In the genomic region with DNA sequence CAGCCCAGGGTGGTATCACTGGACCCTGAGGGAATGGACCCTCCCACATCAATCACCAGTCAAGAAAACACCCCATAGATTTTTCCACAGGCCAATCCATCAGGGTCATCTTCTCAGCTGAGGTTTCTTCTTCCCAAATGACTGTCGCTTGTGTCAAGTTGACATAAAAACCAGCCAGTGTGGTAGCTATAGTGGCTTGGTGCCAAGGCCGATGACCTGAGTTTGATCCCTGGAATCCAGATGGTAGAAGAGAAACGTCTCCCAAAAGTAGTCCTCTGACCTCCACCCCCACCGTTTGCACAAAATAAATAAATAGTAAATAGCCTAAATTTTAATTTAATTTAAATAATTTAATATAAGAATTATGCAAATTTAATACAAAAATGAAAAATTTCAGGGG, we compare ENCODE assay signal across 35 mouse cellular contexts.
"Had no signal": no experiment of that assay in that cellular context is flagged by ENCODE, and none has a peak within 500 bp of the region (broad histone marks: within the 10 kb centered on the region; RNA-seq: fewer than 3 reads in every experiment).

No protein-coding gene starts in this region.

- ATAC-seq: hindbrain, embryonic 16.5 days; hindbrain, postnatal 0 days; inflammation-experienced regulatory T-cells, adult 6 months; intestine, embryonic 15.5 days; intestine, embryonic 16.5 days; intestine, postnatal 0 days had no signal

- H3K27ac ChIP-seq: heart, embryonic 10.5 days; heart, embryonic 13.5 days; heart, embryonic 15.5 days; hindbrain, embryonic 10.5 days; hindbrain, embryonic 12.5 days; hindbrain, embryonic 13.5 days; hindbrain, embryonic 14.5 days; hindbrain, embryonic 15.5 days; hindbrain, postnatal 0 days; intestine, embryonic 15.5 days; kidney, embryonic 15.5 days; kidney, postnatal 0 days; layer of hippocampus, adult 2 months had no signal

- H3K36me3 ChIP-seq: heart, embryonic 10.5 days; heart, embryonic 12.5 days; heart, embryonic 13.5 days; heart, embryonic 15.5 days; hindbrain, embryonic 10.5 days; hindbrain, embryonic 12.5 days; hindbrain, embryonic 13.5 days; hindbrain, embryonic 15.5 days; intestine, embryonic 15.5 days; kidney, embryonic 15.5 days had no signal

- H3K4me2 ChIP-seq: heart, embryonic 11.5 days; heart, embryonic 12.5 days; heart, embryonic 13.5 days; heart, embryonic 15.5 days; hindbrain, embryonic 12.5 days; hindbrain, embryonic 13.5 days; hindbrain, embryonic 14.5 days; hindbrain, embryonic 15.5 days; intestine, embryonic 15.5 days; kidney, embryonic 15.5 days had no signal

- H3K27me3 ChIP-seq: heart, embryonic 12.5 days; heart, embryonic 13.5 days; heart, embryonic 15.5 days; hindbrain, embryonic 12.5 days; hindbrain, embryonic 13.5 days; hindbrain, embryonic 15.5 days; intestine, embryonic 15.5 days; kidney, embryonic 15.5 days had no signal

- H3K4me3 ChIP-seq: heart, embryonic 10.5 days; heart, embryonic 12.5 days; heart, embryonic 13.5 days; heart, embryonic 15.5 days; hindbrain, embryonic 10.5 days; hindbrain, embryonic 12.5 days; hindbrain, embryonic 13.5 days; hindbrain, embryonic 15.5 days; intestine, embryonic 15.5 days; kidney, embryonic 15.5 days; layer of hippocampus, adult 2 months had no signal

- H3K9me3 ChIP-seq: heart, embryonic 10.5 days; heart, embryonic 12.5 days; heart, embryonic 13.5 days; heart, embryonic 15.5 days; hindbrain, embryonic 10.5 days; hindbrain, embryonic 12.5 days; hindbrain, embryonic 13.5 days; hindbrain, embryonic 15.5 days; intestine, embryonic 15.5 days; kidney, embryonic 15.5 days had no signal

- DNase-seq: heart, postnatal 10 days; heart, postnatal 14 days; heart, postnatal 36 days; heart, postnatal 4 days; kidney, adult 11 months; kidney, adult 18-20 months; kidney, adult 2 months; kidney, adult 8-10 months; kidney, adult 9 months; kidney, postnatal 10 days; kidney, postnatal 14 days; kidney, postnatal 25 days; kidney, postnatal 36 days; kidney, postnatal 4 days; layer of hippocampus, adult 9-11 months; layer of hippocampus, postnatal 36 days had no signal

- H3K9ac ChIP-seq: heart, embryonic 12.5 days; heart, embryonic 13.5 days; heart, embryonic 15.5 days; hindbrain, embryonic 12.5 days; hindbrain, embryonic 13.5 days; hindbrain, embryonic 14.5 days; hindbrain, embryonic 15.5 days; intestine, embryonic 15.5 days; kidney, embryonic 15.5 days had no signal
